Mouse (Mus musculus) E14TG2a.4 (cell line): ENCODE results near the gene Arhgap10.

Experiments used
- H3K27me3 ChIP-seq: 2 replicates; pipeline ENCODE4 v1.6.1; 2014; ENCODE audit warnings: low read length, control low read depth; ENCODE audit not compliant: insufficient read depth
- H3K36me3 ChIP-seq: 2 replicates; pipeline ENCODE4 v1.6.1; 2014; ENCODE audit warnings: low read length, control low read depth; ENCODE audit not compliant: insufficient read depth
- H3K4me1 ChIP-seq: replicated peaks from 2 replicates; pipeline ENCODE4 v1.6.1; 2014; ENCODE audit warnings: low read depth, low read length, control low read depth
- H3K4me3 ChIP-seq: replicated peaks from 2 replicates; pipeline ENCODE4 v1.5.1; 2014; ENCODE audit warnings: mild to moderate bottlenecking, low read length
- H3K9me3 ChIP-seq: 2 replicates; pipeline ENCODE4 v1.6.1; 2014; ENCODE audit warnings: low read length, control low read depth
- CTCF ChIP-seq: conservative IDR thresholded peaks from 2 replicates; pipeline ENCODE4 v1.5.1; 2014; ENCODE audit warnings: low read length
- NANOG ChIP-seq: IDR thresholded peaks from 2 replicates; pipeline ENCODE4 v1.6.1; 2014; ENCODE audit warnings: borderline replicate concordance, low read length, mixed read lengths
- POU5F1 ChIP-seq: IDR thresholded peaks from 2 replicates; pipeline ENCODE4 v1.6.1; 2014; ENCODE audit warnings: low read length, borderline replicate concordance

The Arhgap10 gene

DNA sequence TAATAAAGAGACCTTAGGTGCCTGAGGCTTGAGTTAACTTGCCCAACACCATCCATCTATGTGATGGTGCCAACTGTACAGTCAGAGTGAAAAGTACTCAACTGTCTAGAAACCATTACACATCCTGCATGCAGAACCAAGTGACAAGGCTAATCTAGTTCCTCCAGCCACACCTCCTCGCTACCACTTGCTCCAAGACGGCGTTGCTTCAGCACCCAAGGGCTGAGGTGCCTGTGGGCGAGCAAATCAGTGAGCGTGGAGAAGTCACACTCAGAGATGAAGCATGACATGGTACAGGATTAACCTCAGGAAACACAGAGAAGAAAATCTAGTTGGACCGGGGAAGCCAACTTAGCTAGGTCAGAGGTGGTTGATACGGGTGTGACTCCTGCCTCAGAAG is 8.7 kb downstream of the Arhgap10 start:
- TF ChIP-seq CTCF (no peak), POU5F1 (no peak), NANOG (no peak)
- Histone ChIP-seq H3K4me1 (peaks cover 32% of the 10 kb centered on the region), H3K4me3 (no peak overlapping the region), H3K36me3 (no peaks in the 10 kb centered on the region), H3K27me3 (peaks cover 15% of the 10 kb centered on the region), H3K9me3 (no peaks in the 10 kb centered on the region)

DNA sequence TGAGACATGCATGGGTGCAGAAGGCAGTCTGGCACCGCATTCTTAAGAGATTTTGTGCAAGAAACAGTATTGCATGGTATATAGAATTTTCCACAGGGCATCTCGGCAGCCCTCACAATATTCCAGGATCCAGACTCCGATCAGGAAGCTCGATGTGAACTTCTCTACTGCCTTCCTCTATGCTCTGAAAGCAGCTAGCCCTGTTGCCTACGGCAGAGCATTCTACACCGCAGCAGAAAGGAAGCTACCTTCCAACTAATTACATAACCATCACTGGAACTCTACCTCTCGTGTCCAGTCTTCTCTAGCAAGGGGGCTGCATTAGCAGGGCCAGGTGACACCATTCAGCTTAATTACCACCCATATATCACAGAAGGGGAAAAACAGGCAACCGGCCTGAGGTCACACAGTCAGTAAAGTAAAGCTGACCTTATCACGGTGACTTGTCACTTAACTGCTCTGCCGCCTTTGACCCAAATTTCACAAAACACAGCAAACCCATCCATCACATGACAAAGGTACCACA is 10.2 kb downstream of the Arhgap10 start:
- TF ChIP-seq POU5F1 (no peak), NANOG (no peak), CTCF (no peak)
- H3K27me3 ChIP-seq, result peaks cover under 1% of the 10 kb centered on the region; the same call in 1 of the 2 replicates
- peaks cover 24% of the 10 kb centered on the region for H3K4me1 ChIP-seq
- H3K9me3 ChIP-seq, result no peaks in the 10 kb centered on the region
- no peaks in the 10 kb centered on the region for H3K36me3 ChIP-seq
- H3K4me3 ChIP-seq, result no peak overlapping the region

DNA sequence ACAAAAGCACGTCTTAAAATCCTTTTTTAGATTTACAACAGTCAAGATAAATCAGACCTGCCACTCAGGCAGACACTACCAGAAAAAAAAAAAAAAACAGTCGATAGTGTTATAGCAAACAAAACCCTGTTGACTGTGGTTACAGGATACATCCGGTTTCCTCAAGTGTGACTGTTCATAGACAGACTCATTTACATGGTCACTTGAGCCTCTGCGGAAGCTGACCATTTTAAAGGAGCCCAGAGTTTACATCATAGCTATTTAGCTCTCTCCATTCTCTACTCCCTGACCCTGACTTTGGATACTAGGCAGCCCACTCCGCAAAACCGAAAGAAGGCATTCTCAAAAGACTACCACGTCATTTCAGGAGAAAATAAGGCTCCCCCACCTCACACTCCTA is 11.2 kb downstream of the Arhgap10 start:
- H3K27me3 ChIP-seq, result no peaks in the 10 kb centered on the region
- H3K4me3 ChIP-seq, result no peak overlapping the region
- peaks cover 14% of the 10 kb centered on the region for H3K4me1 ChIP-seq
- TF ChIP-seq CTCF (no peak), NANOG (no peak), POU5F1 (no peak)
- no peaks in the 10 kb centered on the region for H3K9me3 ChIP-seq
- no peaks in the 10 kb centered on the region for H3K36me3 ChIP-seq

DNA sequence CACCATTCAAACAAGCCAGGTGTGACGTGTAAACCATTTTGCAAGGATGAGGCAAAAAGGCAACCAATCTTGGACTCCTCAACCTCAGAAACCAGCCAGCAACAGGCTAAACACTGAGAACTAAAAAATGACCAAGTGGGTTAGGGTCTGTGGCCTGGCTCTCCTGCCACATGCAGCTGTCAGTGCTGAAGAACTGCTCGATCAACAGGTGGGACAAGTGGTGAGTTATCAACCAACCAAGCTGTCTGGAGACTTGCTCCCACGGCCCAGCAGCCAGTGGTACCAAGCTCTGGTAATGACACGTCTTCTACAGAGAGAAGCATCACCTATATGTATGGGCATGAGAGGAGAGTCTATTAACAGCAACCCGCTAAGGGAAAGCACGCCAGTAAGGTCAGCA is 15.2 kb downstream of the Arhgap10 start:
- Histone ChIP-seq H3K4me3 (no peak overlapping the region), H3K27me3 (no peaks in the 10 kb centered on the region), H3K9me3 (no peaks in the 10 kb centered on the region), H3K36me3 (no peaks in the 10 kb centered on the region), H3K4me1 (peaks cover 6% of the 10 kb centered on the region)
- TF ChIP-seq POU5F1 (no peak), CTCF (no peak), NANOG (no peak)

DNA sequence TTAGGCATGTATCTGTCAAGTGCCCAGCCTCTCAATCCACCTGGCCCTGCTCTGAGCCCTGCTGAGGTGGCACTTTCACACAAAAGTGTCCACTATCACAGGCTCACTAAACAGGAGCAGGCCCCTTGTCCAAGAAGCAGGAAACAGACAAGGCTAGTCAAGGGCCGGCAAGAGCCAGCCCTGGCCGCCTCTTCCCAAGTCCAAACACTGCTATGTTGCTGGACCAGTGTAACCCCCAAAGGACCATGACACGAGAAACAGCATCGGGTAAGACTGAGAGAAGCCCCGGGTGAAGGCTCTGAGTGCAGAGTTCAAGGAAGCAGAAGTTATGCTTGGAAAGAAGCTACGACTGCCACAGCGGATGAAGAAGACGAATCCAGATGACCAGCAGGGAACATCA is 16.6 kb downstream of the Arhgap10 start:
- TF ChIP-seq CTCF (no peak), NANOG (no peak), POU5F1 (no peak)
- Histone ChIP-seq H3K4me1 (peaks cover 11% of the 10 kb centered on the region), H3K27me3 (no peaks in the 10 kb centered on the region), H3K36me3 (no peaks in the 10 kb centered on the region), H3K9me3 (no peaks in the 10 kb centered on the region), H3K4me3 (no peak overlapping the region)

DNA sequence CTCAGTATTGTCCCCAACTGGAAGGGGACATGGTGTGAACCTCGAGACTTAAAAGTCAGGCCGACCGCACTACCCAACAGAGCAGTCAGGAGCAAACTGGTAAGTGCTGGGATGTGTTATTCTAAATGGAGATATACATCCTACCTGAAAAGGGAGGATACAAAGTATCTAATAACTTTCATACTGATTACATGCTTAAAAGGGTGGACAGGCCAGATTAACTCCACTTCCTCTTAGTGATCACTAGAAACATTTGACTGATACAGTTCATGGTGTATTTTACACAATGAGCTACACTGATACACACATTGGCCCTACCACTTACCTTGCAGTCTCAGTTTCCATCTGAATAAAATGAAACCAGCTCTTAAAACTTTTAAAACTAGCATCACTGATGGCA is 17.5 kb downstream of the Arhgap10 start:
- H3K36me3 ChIP-seq, result no peaks in the 10 kb centered on the region
- H3K9me3 ChIP-seq, result no peaks in the 10 kb centered on the region
- peaks cover 13% of the 10 kb centered on the region for H3K4me1 ChIP-seq
- no peak overlapping the region for H3K4me3 ChIP-seq
- TF ChIP-seq NANOG (no peak), CTCF (no peak), POU5F1 (no peak)
- H3K27me3 ChIP-seq, result no peaks in the 10 kb centered on the region

DNA sequence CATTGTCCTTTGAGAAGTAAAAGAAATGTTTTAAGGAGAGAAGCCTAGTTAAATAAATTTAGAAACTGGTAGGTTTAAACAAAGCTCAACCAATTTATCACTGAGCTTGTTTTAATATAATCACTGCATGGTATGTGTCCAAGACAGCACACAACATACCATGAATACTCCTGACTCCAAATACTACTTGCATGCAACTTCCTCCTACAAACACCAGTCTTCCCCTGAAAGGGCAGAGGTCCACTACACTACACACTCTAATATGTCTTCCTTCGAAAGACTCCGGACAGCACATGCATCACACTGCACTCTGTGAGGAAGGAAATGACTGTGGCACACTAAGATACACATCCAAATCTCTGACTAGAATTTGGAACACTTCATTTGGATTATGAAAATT is 20.3 kb downstream of the Arhgap10 start:
- Histone ChIP-seq H3K9me3 (no peaks in the 10 kb centered on the region), H3K36me3 (no peaks in the 10 kb centered on the region), H3K27me3 (no peaks in the 10 kb centered on the region), H3K4me1 (peaks cover 7% of the 10 kb centered on the region; the same call in 1 of the 2 replicates), H3K4me3 (no peak overlapping the region)
- TF ChIP-seq POU5F1, result no peak
- TF ChIP-seq CTCF, result no peak
- no peak for TF ChIP-seq NANOG

DNA sequence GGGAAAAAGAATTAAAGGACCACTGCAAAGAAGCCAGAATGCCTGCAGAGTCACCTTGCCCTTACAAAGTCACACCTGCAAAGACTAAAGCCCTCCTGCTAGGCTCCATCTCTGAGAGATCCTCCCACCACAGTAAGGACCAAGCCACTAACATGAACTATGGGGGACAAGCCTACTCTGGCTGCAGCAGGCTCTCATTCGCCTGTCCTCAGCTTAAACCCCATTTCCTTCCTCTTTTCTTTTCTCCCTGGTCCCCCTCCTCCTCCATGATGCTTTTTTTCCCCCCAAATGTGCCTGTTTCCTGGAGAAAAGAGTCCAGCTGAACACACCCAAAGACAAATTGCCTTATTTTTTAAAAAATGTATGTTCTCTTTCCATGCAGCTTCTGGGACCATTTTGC is 21.5 kb downstream of the Arhgap10 start:
- no peaks in the 10 kb centered on the region for H3K27me3 ChIP-seq
- TF ChIP-seq CTCF (no peak), POU5F1 (no peak), NANOG (no peak)
- no peaks in the 10 kb centered on the region for H3K9me3 ChIP-seq
- H3K36me3 ChIP-seq, result no peaks in the 10 kb centered on the region
- peaks cover 7% of the 10 kb centered on the region; the same call in 1 of the 2 replicates for H3K4me1 ChIP-seq
- no peak overlapping the region for H3K4me3 ChIP-seq
